Mouse (Mus musculus): ENCODE results near the gene S1pr2.

DNA sequence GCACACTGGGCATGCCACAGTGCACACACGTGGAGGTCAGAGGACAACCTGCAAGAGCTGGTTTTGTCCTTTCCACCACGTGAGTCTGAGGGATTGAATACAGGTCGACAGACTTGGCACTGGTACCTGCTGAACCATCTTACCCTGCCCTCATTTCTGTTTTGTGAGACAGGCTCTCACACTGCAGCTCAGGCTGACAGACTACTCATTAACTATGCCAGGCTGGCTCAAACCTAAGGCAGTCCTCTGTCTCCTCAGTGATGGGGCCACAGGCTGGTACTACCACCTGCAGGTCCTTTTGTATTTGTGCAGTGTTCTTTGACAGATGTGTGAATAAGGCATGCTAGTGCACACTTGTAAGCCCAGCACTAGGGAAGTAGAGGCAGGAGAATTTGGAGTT lies 18.5 kb upstream of the S1pr2 start:
- no peak for TF ChIP-seq POLR2A (IDR thresholded peaks at IDR 0.05; ENCODE audit: borderline replicate concordance, extremely low read depth, low read depth, low read length)
- TF ChIP-seq CTCF (IDR thresholded peaks at IDR 0.05; ENCODE audit: insufficient read depth, low read length): no peak
